Mouse (Mus musculus): ENCODE results near the gene Rrnad1. TPM values are rescaled to one million over a fixed set of nuclear protein-coding genes. Genes with fewer than 3 reads are reported as not detected.
"Not testable (repeated sequence)": the region's sequence is repeated elsewhere in the genome, so short reads cannot be mapped to it uniquely, and the experiment has no call there.

Rrnad1 gene
- total RNA-seq, 2 experiments from 2014 or later, result 17.9 to 22.5 TPM

DNA sequence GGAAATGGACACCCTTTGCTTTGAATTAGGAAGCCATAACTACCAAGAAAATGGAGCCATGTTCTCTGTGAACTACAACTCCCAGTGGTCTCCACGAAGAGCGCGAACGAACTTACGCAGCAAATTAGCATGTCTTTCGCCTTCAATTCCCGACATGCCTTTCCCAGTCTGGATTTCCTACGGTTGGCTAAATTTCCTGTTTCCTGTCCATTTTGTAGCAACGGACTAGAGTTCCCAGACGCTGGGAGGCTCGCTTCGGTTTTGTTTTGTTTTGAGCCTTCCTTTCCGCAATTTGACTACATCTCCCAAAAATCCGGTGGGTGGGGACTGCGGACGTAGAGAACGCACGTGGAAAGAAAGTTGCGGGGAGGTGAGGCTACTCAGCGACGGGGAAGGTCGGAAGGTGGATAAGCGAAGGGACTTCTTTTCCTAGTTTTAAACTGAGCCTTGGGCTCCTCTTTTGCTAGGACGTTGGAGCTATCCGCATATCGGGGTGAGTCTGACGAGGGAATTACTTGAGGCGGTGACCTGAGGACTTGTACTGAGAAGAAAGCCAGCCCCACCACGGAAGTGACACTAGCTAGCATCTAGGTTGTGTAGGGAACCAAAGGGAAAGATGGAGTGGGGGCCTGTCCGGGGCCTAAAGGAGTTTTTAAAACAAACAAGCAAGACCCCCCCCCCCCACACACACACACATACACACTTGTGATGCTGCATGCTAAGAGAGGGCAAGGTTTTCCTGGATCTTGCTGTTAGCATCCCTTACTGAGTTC is 11.0 kb downstream of the Rrnad1 start, which contains the start of gene Mrpl24:
Gene Mrpl24, plus strand, starts transcription at position 171 of the 773 bp plus-strand sequence.
- peak; percentile 57 to 58 for DNase-seq (ENCODE audit: extremely low spot score in 1 of 2, low spot score in 1 of 2)

DNA sequence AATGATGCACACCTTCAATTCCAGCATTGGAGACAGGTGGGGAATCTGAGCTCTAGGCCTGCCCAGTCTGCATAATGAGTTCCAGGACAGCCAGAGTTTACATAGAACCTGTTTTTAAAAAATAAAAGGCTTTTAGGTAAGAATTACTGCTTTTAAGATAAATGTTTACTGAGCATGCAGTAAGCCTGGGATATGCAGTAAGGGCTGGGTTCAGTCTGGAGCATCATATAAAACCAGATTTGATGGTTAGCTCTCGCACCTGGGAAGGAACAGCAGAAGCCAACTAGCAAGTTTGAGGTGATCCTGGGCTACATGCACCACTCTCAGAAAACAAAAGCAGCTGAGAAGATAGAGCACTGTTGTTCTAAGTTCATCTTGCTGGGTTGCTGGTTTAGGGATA is 12.0 kb downstream of the Rrnad1 start:
- no peak for DNase-seq (ENCODE audit: extremely low spot score in 1 of 2, low spot score in 1 of 2)

DNA sequence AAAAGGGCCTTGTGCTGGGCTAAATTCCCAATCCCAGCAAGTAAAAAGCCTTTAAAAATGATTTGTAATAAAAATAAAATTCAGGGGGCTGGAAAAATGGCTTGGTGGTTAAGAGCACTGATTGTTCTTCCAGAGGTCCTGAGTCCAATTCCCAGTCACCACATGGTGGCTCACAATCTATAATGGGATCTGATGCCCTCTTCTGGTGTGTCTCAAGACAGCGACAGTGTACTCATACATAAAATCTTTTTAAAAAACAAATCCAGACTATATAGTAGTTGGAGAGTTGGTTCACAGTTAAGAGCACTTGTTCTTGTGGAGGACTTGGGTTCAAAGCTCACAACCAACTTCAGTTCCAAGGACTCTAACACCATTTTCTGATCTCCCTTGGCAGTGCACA is 13.5 kb downstream of the Rrnad1 start:
- DNase-seq (ENCODE audit: extremely low spot score in 1 of 2, low spot score in 1 of 2), result no peak

DNA sequence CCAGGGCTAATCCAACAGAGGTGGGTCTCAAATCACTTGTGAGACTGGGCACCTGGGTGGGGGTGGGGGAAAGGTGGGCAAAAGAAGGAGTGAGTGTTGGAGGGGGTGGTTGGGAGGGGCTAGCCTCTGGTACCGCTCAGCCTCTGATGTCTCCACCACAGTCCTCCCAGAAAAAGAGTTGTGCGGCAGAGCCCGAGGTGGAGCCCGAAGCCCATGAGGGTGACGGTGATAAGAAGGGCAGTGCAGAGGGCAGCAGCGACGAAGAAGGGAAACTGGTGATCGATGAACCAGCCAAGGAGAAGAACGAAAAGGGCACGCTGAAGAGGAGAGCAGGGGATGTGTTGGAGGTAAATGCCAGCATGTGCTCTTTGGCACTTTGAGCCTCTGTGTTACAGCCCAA is 16.6 kb downstream of the Rrnad1 start:
- no peak for DNase-seq (ENCODE audit: extremely low spot score in 1 of 2, low spot score in 1 of 2)

DNA sequence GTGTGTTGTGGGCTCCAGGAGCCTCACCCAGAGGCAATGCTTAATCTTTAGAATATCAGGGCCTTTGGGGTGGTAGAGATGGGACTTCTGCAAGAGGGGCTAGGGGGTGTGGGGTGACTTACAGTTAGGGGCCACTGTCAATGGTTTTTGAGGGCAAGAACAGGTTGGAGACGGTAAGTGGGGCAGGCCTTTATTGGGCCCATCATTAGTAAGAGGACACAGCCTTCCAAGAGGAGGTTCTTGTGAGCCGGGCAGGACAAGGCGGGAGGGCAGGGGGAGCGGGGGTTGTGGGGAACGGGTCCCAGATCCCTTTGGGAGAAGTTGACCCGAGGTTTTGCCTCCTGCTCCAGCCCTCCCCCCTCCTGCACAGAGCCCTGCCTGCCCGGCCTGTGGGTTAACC is 17.0 kb downstream of the Rrnad1 start:
- no peak for DNase-seq (ENCODE audit: extremely low spot score in 1 of 2, low spot score in 1 of 2)

DNA sequence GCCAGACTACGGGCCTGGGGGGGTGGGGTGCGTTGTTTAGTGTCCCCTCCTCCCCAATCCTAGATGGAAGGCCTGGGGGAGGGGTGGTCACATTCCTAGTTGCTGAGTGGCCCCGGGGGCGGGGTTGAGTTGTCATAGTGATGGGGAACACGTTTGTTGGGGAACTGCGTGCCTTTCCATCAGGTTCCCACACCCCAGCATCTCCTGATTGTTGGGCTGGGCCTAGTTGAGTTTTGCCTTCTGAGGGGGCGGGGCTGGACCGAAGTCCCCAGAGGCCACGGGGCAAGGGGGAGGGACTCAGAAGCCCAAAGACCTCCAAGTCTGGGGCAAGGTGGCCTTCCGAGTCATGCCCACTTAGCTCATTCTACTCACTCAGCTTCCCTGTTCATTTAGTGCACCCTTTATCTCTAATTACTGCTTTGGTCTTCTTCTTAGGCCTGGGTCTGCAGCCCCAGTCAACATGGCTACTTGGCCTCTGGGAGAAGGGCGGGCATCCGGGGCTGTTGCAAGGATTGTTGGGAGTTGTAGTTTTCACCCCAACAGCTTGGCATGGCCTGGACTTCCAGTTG is 19.9 kb downstream of the Rrnad1 start:
- DNase-seq (ENCODE audit: extremely low spot score in 1 of 2, low spot score in 1 of 2), result peak in 1 of 2 experiments; percentile 47

DNA sequence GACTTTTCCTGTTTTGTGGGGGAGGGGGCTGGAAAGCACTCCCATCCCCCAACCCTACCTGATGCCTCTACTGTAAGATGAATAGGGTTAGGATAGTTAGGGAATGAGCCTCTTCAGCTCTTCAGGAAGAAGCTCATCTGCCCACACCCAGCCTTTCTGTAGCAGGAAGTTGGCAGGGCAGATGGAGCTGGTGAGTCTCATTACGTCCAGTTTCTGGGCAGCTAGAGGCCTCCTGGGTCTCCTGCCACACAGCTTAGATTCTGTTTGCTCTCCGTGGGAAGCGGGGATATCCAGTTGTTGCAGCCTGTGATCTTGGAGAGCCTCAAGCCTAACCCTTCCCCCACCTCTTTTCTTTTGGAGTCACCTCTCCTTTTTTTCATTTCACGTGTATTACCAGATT is 20.6 kb downstream of the Rrnad1 start:
- DNase-seq (ENCODE audit: extremely low spot score in 1 of 2, low spot score in 1 of 2), result no peak

DNA sequence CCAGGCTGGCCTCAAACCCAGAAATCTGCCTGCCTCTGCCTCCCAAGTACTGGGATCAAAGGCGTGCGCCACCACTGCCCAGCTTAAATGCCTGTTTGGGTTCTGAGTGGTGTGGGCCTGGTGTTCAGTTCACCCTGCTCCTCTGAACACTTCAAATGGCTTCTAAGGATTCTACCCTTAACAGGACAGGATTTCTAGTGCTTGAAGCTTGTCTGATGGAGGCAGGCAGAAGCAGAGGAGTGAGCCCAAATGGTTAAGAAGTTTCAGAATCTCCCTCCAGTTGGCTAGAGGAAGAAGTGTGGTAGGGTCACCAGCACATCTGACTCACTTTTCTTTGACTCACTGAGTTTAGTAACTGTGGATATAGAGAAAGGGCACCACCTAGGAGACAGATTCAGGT is 21.1 kb downstream of the Rrnad1 start:
- DNase-seq (ENCODE audit: extremely low spot score in 1 of 2, low spot score in 1 of 2), result no peak

DNA sequence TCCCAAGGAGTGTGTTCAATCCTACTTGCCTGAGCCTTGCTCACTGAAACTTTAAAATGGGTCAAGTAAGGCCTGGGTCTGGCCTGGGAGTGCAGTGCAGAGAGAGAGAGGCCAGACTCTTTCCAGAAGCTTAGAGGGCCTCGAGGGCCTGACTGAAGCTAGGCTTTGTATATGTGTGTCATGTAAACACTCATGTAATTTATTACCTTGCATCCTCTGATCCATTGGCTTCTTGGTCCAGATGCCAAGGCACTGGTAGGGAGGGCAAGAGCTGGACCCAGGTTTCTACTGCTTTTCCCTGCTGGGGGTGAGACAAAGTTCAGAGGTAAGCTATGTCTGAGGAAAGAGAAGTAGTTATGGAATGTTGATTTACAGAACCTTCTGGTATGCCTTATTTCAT is 22.6 kb downstream of the Rrnad1 start:
- no peak for DNase-seq (ENCODE audit: extremely low spot score in 1 of 2, low spot score in 1 of 2)

DNA sequence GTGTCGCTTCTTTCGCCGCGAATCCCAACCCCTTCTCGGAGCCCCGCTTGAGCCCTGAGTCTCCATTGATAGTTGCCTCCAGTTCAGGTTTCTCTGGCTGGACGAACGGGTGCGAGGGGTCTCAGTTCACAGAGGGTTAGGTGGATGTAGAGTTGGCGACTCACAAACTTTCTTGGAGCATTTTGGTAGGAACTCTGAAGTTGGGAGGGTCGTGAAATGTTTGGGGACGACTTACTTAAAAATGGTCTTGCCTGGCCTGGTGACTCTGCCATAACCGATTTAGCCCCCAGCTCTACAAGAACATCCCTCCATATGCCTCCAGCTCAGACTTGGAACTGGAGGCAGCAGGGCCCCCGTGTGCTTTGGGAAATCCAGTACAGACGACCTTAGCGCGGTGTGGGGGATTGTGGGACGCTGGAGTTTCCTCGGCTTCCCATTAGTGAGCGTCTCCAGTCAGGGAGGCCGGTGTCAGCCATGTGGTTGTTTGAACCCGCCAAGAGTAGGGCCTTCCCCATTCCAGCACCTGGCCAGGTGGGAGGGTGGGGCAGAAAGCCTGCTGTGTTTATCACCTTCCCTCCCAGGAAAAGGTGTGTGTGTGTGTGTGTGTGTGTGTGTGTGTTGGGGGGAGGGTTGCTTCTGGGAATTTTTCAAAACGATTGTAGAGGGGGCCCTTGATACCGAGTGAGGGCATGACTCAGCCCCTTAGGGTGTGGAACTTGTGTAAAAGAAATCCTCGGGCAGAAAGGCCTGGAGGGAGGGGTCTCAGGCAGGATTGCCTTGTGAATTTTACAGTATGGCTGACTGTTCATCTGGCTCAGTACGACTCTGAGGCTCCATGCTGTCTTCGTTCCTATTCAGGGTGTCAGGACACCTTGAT is 23.3 kb downstream of the Rrnad1 start:
- DNase-seq (ENCODE audit: extremely low spot score in 1 of 2, low spot score in 1 of 2), result no peak

DNA sequence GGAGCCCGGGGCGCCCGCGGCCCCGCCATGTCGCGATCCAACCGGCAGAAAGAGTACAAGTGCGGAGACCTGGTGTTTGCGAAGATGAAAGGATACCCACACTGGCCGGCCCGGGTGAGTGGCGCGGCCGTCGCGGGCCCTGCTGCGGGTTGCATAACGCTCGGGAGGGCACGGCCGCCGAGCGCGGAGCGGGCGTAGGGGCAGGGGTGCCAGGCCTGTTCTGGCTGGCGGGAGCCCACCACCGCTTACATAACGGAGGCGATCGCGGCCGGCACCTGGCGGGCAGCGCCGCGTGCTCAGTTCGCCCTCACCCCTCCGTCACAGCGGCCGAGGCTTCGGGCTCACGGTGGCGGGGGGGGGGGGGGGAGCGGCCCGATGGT is 23.9 kb downstream of the Rrnad1 start:
- DNase-seq (ENCODE audit: extremely low spot score in 1 of 2, low spot score in 1 of 2), result peak in 1 of 2 experiments; percentile 41

DNA sequence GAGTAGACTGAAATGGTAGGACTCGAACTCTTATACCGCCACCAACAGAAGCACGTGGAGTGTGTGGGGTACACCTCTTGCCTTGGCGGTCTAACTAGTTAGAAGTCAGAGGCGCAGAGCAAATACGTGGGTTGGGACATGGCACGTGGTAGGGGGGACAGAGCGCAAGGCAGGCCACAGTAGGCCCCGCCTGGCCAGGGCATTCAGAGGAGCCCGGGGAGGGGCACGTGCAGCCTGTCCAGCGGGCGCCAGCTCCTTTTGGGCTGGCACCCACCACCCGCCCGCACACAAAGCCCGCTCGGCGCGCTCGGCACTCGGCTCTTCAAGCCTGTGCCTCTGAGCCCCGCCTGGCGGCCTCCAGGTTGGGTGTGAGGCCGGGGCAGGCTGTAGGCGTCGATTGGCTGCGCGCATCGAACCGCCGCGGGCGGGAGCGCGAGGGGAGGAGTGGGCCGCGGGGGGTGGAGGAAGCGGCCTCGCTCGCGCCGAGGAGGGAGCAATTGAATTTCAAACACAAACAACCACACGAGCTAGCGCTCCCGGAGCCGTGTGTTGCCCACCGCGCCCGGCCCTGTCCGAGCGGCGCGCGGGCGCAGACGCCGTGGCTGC is 24.5 kb downstream of the Rrnad1 start, which contains the start of gene Hdgf:
Gene Hdgf, plus strand, starts transcription at position 442 of the 606 bp plus-strand sequence.
- DNase-seq (ENCODE audit: extremely low spot score in 1 of 2, low spot score in 1 of 2), result peak; percentile 75 to 90

DNA sequence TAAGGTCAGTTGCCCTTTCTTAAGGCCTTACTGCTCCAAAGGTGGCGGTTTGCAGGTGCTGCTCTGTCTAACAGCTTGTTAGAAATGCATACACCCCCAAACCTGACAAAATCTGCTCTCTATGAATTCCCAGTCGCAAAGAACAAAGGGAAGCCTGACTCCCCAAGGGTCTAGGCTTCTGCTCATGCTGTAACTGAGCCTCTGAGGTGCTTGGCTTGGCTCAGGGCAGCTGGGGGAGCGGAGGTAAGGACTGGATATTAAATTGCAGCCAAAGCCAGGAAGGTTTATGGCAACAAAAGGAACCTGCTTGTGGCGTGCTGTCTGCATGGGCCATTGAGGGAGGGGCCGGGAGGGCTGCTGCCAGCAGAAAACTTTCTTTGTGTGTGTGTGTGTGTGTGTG is 26.7 kb downstream of the Rrnad1 start:
- no peak for DNase-seq (ENCODE audit: extremely low spot score in 1 of 2, low spot score in 1 of 2)

DNA sequence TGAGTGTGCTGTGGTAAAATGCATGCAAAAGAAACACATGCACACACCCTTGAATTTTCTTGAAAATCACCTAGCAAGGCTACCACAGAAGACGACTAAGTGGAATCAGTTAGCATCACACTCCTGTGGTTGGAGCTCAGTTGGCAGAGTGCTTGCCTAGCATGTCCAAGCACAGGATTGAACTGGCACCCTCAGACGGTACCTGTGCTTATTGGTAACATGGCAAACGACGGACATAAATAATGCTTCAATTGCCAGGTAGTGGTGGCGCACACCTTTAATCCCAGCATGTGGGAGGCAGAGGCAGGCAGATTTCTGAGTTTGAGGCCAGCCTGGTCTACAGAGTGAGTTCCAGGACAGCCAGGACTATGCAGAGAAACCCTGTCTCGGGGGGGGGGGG is 28.6 kb downstream of the Rrnad1 start:
- not testable (repeated sequence) for DNase-seq (ENCODE audit: extremely low spot score in 1 of 2, low spot score in 1 of 2)

DNA sequence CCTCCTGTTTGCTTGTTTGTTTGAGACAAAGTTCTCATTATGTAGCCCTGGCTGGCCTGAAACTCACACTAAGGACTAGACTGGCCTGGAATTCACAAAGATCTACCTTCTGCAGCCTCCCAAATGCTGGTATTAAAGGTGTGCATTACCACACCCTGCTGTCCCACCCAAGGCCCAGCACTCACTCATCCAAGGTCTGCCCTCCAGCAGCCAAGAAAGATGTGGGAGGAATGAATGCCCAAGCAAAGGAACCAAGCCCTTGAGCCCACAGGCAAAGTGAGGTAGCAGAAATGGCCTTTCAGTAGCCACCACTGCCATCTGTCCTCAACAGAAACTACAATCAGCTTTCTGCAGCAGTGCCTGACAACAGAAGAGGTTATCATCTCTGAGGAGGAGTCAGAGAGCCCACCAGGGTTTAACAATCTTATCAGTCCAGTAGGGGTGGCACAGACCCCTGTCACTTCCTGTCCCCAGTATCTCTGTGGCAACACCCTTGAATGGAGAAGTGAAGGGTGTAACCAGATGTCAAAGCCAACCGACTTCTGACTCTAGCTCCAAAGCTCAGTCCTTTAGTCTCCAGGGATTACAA is 29.4 kb downstream of the Rrnad1 start:
- no peak for DNase-seq (ENCODE audit: extremely low spot score in 1 of 2, low spot score in 1 of 2)

DNA sequence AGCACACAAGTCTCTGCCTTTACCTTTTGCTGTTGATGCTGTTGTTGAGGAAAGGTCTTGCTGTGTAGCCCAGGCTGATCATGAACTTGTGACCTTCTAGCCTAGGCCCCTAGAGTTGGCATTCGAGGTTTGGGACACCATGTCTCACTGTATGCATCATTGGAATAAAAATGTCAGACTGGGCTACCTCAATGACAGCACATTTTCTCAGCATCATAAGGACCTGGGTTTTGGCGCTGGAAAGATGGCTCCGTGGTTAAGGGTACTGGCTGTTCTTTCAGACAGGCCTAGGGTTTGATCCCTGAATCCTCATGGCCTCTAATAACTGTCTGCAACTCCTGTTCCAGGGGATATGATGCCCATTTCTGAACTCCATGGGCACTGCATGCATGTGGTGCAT is 30.7 kb downstream of the Rrnad1 start:
- DNase-seq (ENCODE audit: extremely low spot score in 1 of 2, low spot score in 1 of 2), result no peak

DNA sequence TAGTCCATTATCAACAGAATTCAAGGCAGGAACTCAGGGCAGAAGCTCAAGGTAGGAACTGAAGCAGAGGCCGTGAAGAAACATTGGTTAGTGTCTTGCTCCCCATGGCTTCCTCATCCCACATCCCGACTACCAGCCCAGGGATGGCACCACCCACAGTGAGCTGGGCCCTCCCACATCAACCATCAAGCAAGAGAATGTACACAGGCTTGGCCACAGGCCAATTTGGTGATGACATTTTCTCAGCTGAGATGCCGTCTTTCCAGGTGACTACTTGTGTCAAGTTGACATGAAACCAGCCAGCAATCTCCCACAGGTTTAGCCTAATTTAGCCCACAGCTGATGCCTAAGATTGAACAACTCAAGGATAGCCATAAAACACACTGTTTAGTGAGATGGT is 31.3 kb downstream of the Rrnad1 start:
- no peak for DNase-seq (ENCODE audit: extremely low spot score in 1 of 2, low spot score in 1 of 2)

DNA sequence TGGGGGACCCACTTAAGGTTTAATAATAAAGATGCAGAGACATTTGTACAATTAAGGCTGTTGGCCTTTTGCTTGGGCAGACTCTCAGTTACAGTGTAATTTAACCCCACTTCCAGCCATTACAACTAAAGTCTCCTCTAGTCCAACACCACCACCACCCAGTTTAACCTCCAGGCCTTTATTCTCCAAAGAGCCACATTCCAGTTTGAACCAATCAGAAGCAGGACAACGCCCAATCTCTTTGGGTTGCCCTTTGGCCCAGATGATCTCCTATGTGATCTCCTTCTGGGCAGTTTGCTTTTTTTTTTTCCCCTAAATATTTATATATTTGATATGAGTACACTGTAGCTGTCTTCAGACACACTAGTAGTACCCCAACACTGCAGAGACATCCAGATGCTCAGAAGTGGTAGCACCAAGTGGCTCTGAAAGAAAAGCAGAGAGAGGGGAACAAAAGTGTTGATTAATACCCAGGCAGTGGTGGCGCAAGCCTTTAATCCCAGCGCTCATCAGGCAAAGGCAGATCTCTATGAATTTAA is 37.1 kb downstream of the Rrnad1 start:
- no peak for DNase-seq (ENCODE audit: extremely low spot score in 1 of 2, low spot score in 1 of 2)

DNA sequence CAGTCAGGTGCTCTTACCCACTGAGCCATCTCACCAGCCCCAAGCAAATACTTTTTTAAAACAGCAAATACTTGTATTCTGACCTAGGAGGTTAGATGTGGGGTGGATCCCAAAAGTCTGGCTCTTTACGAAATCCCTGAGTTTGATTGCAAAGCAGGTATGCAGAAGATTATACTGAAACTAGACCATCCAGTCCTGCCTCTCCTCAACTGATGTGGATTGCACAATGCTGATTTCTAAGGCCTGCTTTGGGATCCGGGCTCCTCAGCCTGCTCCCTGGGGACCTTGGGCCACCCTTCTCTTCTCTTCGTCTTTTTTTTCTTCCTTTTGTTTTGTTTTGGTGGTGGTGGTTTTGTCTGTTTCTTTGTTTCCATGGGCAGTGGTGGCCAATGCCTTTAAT is 39.0 kb downstream of the Rrnad1 start:
- no peak for DNase-seq (ENCODE audit: extremely low spot score in 1 of 2, low spot score in 1 of 2)

DNA sequence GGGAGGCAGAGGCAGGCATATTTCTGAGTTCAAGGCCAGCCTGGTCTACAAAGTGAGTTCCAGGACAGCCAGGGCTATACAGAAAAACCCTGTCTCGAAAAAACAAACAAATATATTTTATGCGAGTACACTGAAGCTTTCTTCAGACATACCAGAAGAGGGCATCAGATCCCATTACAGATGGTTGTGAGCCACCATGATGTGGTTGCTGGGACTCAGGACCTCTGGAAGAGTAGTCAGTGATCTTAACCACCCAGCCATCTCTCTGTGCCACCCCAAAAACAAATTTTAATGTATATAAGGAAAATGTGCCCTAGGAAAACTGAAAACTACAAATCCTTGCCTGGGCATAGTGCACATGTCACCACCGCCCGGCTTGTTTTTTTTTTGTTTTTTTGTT is 43.1 kb downstream of the Rrnad1 start:
- DNase-seq (ENCODE audit: extremely low spot score in 1 of 2, low spot score in 1 of 2), result not testable (repeated sequence)
